Mouse (Mus musculus): Measurements from ENCODE around the gene Hist2h2bb. TPM values are rescaled to one million over a fixed set of nuclear protein-coding genes. Genes with fewer than 3 reads are reported as not detected.
A peak's percentile ranks its signal among the peaks of the same experiment; 100 is the strongest.
"Not testable (repeated sequence)": the region's sequence is repeated elsewhere in the genome, so short reads cannot be mapped to it uniquely, and the experiment has no call there.

Hist2h2bb gene
- total RNA-seq, 2 experiments from 2014 or later, result 121 to 256 TPM

GRCm38 (mm10) chr3:96238954-96239793, 30.4 kb upstream of the Hist2h2bb start, which contains the start of gene Hist2h3c2:
Gene Hist2h3c2 (minus strand): TSS chr3:96239127.
- intact Hi-C loops (cut with DNase I), result not testable (repeated sequence)
- DNase-seq, result peak; percentile 42 to 44

- intact Hi-C loops (cut with DNase I), result not testable (repeated sequence)
- DNase-seq, result peak; percentile 92 to 95
Observed at GRCm38 (mm10) chr3:96239949-96240798, 29.4 kb upstream of the Hist2h2bb start, which contains the start of gene Hist2h2aa2. Gene Hist2h2aa2 (minus strand): TSS chr3:96240276.

GRCm38 (mm10) chr3:96240799-96241197, 28.8 kb upstream of the Hist2h2bb start:
- DNase-seq, result no peak
- intact Hi-C loops (cut with DNase I), result no loop called here

- intact Hi-C loops (cut with DNase I), result no loop called here
- no peak for DNase-seq
Observed at GRCm38 (mm10) chr3:96243921-96244572, 25.5 kb upstream of the Hist2h2bb start.

GRCm38 (mm10) chr3:96245003-96245886, 24.3 kb upstream of the Hist2h2bb start, which contains the start of gene Hist2h2aa1:
Gene Hist2h2aa1 (plus strand): TSS chr3:96245497.
- intact Hi-C loops (cut with DNase I), result not testable (repeated sequence)
- DNase-seq, result peak; percentile 83 to 85

GRCm38 (mm10) chr3:96246018-96246417, 23.5 kb upstream of the Hist2h2bb start:
- intact Hi-C loops (cut with DNase I), result loop anchor here (2.0 kb wide), 1 partner anchor 17 kb away; the partner anchor contains the start of gene Hist2h4
- not testable (repeated sequence) for DNase-seq

GRCm38 (mm10) chr3:96246427-96246856, 23.1 kb upstream of the Hist2h2bb start, which contains the start of gene Hist2h3c1:
Gene Hist2h3c1 (plus strand): TSS chr3:96246685.
- DNase-seq, result not testable (repeated sequence)
- intact Hi-C loops (cut with DNase I), result loop anchor here (2.0 kb wide), 1 partner anchor 16 kb away; the partner anchor contains the start of gene Hist2h4

- DNase-seq, result no peak
- intact Hi-C loops (cut with DNase I), result loop anchor here (2.0 kb wide), 1 partner anchor 15 kb away; the partner anchor contains the start of gene Hist2h4
Observed at GRCm38 (mm10) chr3:96247356-96248140, 22.0 kb upstream of the Hist2h2bb start.

- DNase-seq, result no peak
- intact Hi-C loops (cut with DNase I), result no loop called here
Observed at GRCm38 (mm10) chr3:96248141-96249033, 21.2 kb upstream of the Hist2h2bb start.

GRCm38 (mm10) chr3:96249034-96249345, 20.6 kb upstream of the Hist2h2bb start:
- intact Hi-C loops (cut with DNase I), result no loop called here
- DNase-seq, result no peak

GRCm38 (mm10) chr3:96250890-96251289, 18.7 kb upstream of the Hist2h2bb start:
- intact Hi-C loops (cut with DNase I), result loop anchor here (10.0 kb wide), 1 partner anchor 46 kb away; no protein-coding TSS in a partner anchor
- no peak for DNase-seq

- intact Hi-C loops (cut with DNase I), result loop anchor here (10.0 kb wide), 1 partner anchor 47 kb away; no protein-coding TSS in a partner anchor
- no peak for DNase-seq
Observed at GRCm38 (mm10) chr3:96251787-96252186, 17.8 kb upstream of the Hist2h2bb start.

GRCm38 (mm10) chr3:96254683-96255355, 14.7 kb upstream of the Hist2h2bb start:
- no peak for DNase-seq
- intact Hi-C loops (cut with DNase I), result loop anchor here (10.0 kb wide), 1 partner anchor 50 kb away; no protein-coding TSS in a partner anchor

- intact Hi-C loops (cut with DNase I), result loop anchor here (10.0 kb wide), 1 partner anchor 51 kb away; no protein-coding TSS in a partner anchor
- no peak for DNase-seq
Observed at GRCm38 (mm10) chr3:96255926-96256593, 13.5 kb upstream of the Hist2h2bb start.

GRCm38 (mm10) chr3:96257190-96257589, 12.4 kb upstream of the Hist2h2bb start:
- no peak for DNase-seq
- intact Hi-C loops (cut with DNase I), result loop anchor here (10.0 kb wide), 1 partner anchor 52 kb away; no protein-coding TSS in a partner anchor

GRCm38 (mm10) chr3:96260220-96260619, 9.3 kb upstream of the Hist2h2bb start:
- intact Hi-C loops (cut with DNase I), result no loop called here
- no peak for DNase-seq
